Mouse (Mus musculus) hindbrain, embryonic 10.5 days (tissue): ENCODE measurements around the gene Slc2a3. TPM values are rescaled to one million over a fixed set of nuclear protein-coding genes. Genes with fewer than 3 reads are reported as not detected.

Experiments
- polyA plus RNA-seq: library from polyadenylated mRNA; unstranded; fragments of >200 nt; fragmentation: Nextera tagmentation; extraction: Ambion mirVana; gene quantifications from 2 replicates; pipeline ENCODE4 v1.2.1, GENCODE M21; 2016

Gene Slc2a3
- polyA plus RNA-seq, 1 experiment from 2014 or later, result 38.5 TPM

Other genes with a start within 250 kb of the Slc2a3 start
- gene Aicda, start 247.8 kb downstream of the Slc2a3 start, polyA plus RNA-seq, result not detected in 2 replicates
- gene Apobec1, start 199.2 kb downstream of the Slc2a3 start, polyA plus RNA-seq, result 1.1 and 2.1 TPM in 2 replicates
- 0.24 TPM in 1 of 2 replicates, not detected in the other for gene Gdf3, start 191.6 kb downstream of the Slc2a3 start, polyA plus RNA-seq
- not detected in 2 replicates for gene Dppa3, start 175.2 kb downstream of the Slc2a3 start, polyA plus RNA-seq
- 0.12 and 0.24 TPM in 2 replicates for gene Nanog, start 94.2 kb downstream of the Slc2a3 start, polyA plus RNA-seq
- 2.5 and 3.6 TPM in 2 replicates for gene Foxj2, start 18.3 kb upstream of the Slc2a3 start, polyA plus RNA-seq
- 1.7 and 2.2 TPM in 2 replicates for gene C3ar1, start 54.5 kb upstream of the Slc2a3 start, polyA plus RNA-seq
- 60.9 and 61.0 TPM in 2 replicates for gene Necap1, start 72.8 kb upstream of the Slc2a3 start, polyA plus RNA-seq
- gene Clec4a1, start 120.2 kb upstream of the Slc2a3 start, polyA plus RNA-seq, result 0.60 and 1.8 TPM in 2 replicates
- 0.44 and 0.55 TPM in 2 replicates for gene Clec4a3, start 150.9 kb upstream of the Slc2a3 start, polyA plus RNA-seq
- gene Clec4a4, start 188.7 kb upstream of the Slc2a3 start, polyA plus RNA-seq, result not detected in 2 replicates
- not detected in 2 replicates for gene Clec4b1, start 248.3 kb upstream of the Slc2a3 start, polyA plus RNA-seq